Mouse (Mus musculus) neural tube, embryonic 14.5 days (tissue): ENCODE results near the gene Fkbp14. TPM values are rescaled to one million over a fixed set of nuclear protein-coding genes. Genes with fewer than 3 reads are reported as not detected.

Experiments
- ATAC-seq: fragments of 200-750 bp; cut with Nextera tagmentation; 2 replicates; pipeline ENCODE4 v1.8.0; 2017; ENCODE audit warnings: low read depth, mild to moderate bottlenecking, moderate TSS enrichment, moderate library complexity
- H3K27ac ChIP-seq: fragments of 300-500 bp; sonication (generic); 2 replicates; pipeline ENCODE4 v1.5.1; 2014; ENCODE audit warnings: low read depth, mild to moderate bottlenecking, control low read depth, low read length, moderate library complexity, mixed read lengths
- H3K27me3 ChIP-seq: fragments of 300-500 bp; sonication (generic); 2 replicates; pipeline ENCODE4 v1.6.1; 2014; ENCODE audit warnings: low read length; ENCODE audit not compliant: control insufficient read depth, insufficient read depth
- H3K36me3 ChIP-seq: fragments of 300-500 bp; sonication (generic); 2 replicates; pipeline ENCODE4 v1.6.1; 2014; ENCODE audit warnings: low read length, mixed read lengths; ENCODE audit not compliant: control insufficient read depth, insufficient read depth
- H3K4me1 ChIP-seq: fragments of 300-500 bp; sonication (generic); 2 replicates; pipeline ENCODE4 v1.6.1; 2014; ENCODE audit warnings: low read length; ENCODE audit not compliant: control insufficient read depth, insufficient read depth
- H3K4me2 ChIP-seq: fragments of 300-500 bp; sonication (generic); 2 replicates; pipeline ENCODE4 v1.6.1; 2014; ENCODE audit warnings: mild to moderate bottlenecking, low read depth, low read length, control low read depth
- H3K4me3 ChIP-seq: fragments of 300-500 bp; sonication (generic); 2 replicates; pipeline ENCODE4 v1.5.1; 2014; ENCODE audit warnings: low read depth, low read length, control low read depth, mixed read lengths
- H3K9ac ChIP-seq: fragments of 300-500 bp; sonication (generic); replicated peaks from 2 replicates; pipeline ENCODE4 v1.6.1; 2014; ENCODE audit warnings: low read depth, mild to moderate bottlenecking, control low read depth, low read length, mixed read lengths
- H3K9me3 ChIP-seq: fragments of 300-500 bp; sonication (generic); 2 replicates; pipeline ENCODE4 v1.6.1; 2016; ENCODE audit warnings: low read length; ENCODE audit not compliant: control insufficient read depth
- WGBS: fragments of 180-500 bp; shearing (Covaris S2); extraction: QIAGEN DNeasy Blood & Tissue Kit; methylation state at CpG from one replicate; pipeline ENCODE4 v1.1.7; 2014; 5-methylcytosine and 5-hydroxymethylcytosine counted together
- polyA plus RNA-seq: library from polyadenylated mRNA; unstranded; fragments of >200 nt; fragmentation: Nextera tagmentation; extraction: Ambion mirVana; gene quantifications from 2 replicates; pipeline ENCODE4 v1.2.1, GENCODE M21; 2014

Fkbp14 gene
- polyA plus RNA-seq, 1 experiment from 2014 or later: 9.1 TPM

GRCm38 (mm10) chr6:54558466-54558865, 38.6 kb downstream of the Fkbp14 start:
- Histone ChIP-seq H3K4me3 (no peak overlapping the region), H3K27me3 (no peaks in the 10 kb centered on the region), H3K4me2 (no peak overlapping the region), H3K27ac (no peak overlapping the region), H3K9me3 (no peaks in the 10 kb centered on the region), H3K9ac (no peak overlapping the region), H3K36me3 (no peaks in the 10 kb centered on the region; the same call in 1 of the 2 replicates), H3K4me1 (peaks cover 22% of the 10 kb centered on the region)
- ATAC-seq: no peak
- 56% methylated on average over 7 of the region's 7 CpGs for WGBS

GRCm38 (mm10) chr6:54557671-54558070, 39.4 kb downstream of the Fkbp14 start:
- Histone ChIP-seq H3K4me2 (no peak overlapping the region), H3K9ac (no peak overlapping the region), H3K27ac (no peak overlapping the region), H3K27me3 (no peaks in the 10 kb centered on the region), H3K4me1 (peaks cover 23% of the 10 kb centered on the region), H3K4me3 (no peak overlapping the region), H3K36me3 (no peaks in the 10 kb centered on the region; the same call in 1 of the 2 replicates), H3K9me3 (no peaks in the 10 kb centered on the region)
- WGBS: 92% methylated on average over 7 of the region's 7 CpGs
- ATAC-seq: no peak

GRCm38 (mm10) chr6:54555816-54556215, 41.3 kb downstream of the Fkbp14 start:
- Histone ChIP-seq H3K36me3 (no peaks in the 10 kb centered on the region; the same call in 1 of the 2 replicates), H3K9ac (no peak overlapping the region), H3K4me3 (no peak overlapping the region), H3K4me1 (peaks cover 23% of the 10 kb centered on the region), H3K27me3 (no peaks in the 10 kb centered on the region), H3K4me2 (no peak overlapping the region), H3K9me3 (no peaks in the 10 kb centered on the region), H3K27ac (no peak overlapping the region)
- WGBS: 35% methylated on average over 1 of the region's 1 CpGs
- no peak for ATAC-seq

- H3K9me3 ChIP-seq: no peaks in the 10 kb centered on the region
- no peak overlapping the region for H3K9ac ChIP-seq
- no peaks in the 10 kb centered on the region for H3K27me3 ChIP-seq
- ATAC-seq: peak; percentile 74
- H3K4me3 ChIP-seq: no peak overlapping the region
- H3K27ac ChIP-seq: peak overlapping the region; percentile 45; the same call in 1 of the 2 replicates
- H3K36me3 ChIP-seq: no peaks in the 10 kb centered on the region; the same call in 1 of the 2 replicates
- no peak overlapping the region for H3K4me2 ChIP-seq
- WGBS: 11% methylated on average over 8 of the region's 8 CpGs
- H3K4me1 ChIP-seq: peaks cover 23% of the 10 kb centered on the region
These were observed 42.6 kb downstream of the Fkbp14 start for GRCm38 (mm10) chr6:54554341-54555110.

GRCm38 (mm10) chr6:54553632-54554031, 43.5 kb downstream of the Fkbp14 start:
- H3K4me2 ChIP-seq: no peak overlapping the region
- H3K9ac ChIP-seq: no peak overlapping the region
- H3K4me3 ChIP-seq: no peak overlapping the region
- 53% methylated on average over 2 of the region's 2 CpGs for WGBS
- H3K27ac ChIP-seq: no peak overlapping the region; the same call in 1 of the 2 replicates
- H3K4me1 ChIP-seq: peaks cover 27% of the 10 kb centered on the region
- no peaks in the 10 kb centered on the region; the same call in 1 of the 2 replicates for H3K36me3 ChIP-seq
- no peaks in the 10 kb centered on the region for H3K27me3 ChIP-seq
- no peak for ATAC-seq
- H3K9me3 ChIP-seq: no peaks in the 10 kb centered on the region

- Histone ChIP-seq H3K4me3 (no peak overlapping the region), H3K9me3 (no peaks in the 10 kb centered on the region), H3K27ac (no peak overlapping the region), H3K4me2 (no peak overlapping the region), H3K36me3 (no peaks in the 10 kb centered on the region; the same call in 1 of the 2 replicates), H3K27me3 (no peaks in the 10 kb centered on the region), H3K9ac (no peak overlapping the region), H3K4me1 (peaks cover 27% of the 10 kb centered on the region)
- WGBS: 31% methylated on average over 9 of the region's 9 CpGs
- peak; percentile 73 for ATAC-seq
These were observed 44.2 kb downstream of the Fkbp14 start for GRCm38 (mm10) chr6:54552721-54553413.

GRCm38 (mm10) chr6:54550801-54551323, 46.2 kb downstream of the Fkbp14 start:
- Histone ChIP-seq H3K4me2 (no peak overlapping the region), H3K27ac (no peak overlapping the region), H3K9ac (no peak overlapping the region), H3K9me3 (no peaks in the 10 kb centered on the region), H3K27me3 (no peaks in the 10 kb centered on the region), H3K4me3 (no peak overlapping the region), H3K4me1 (peaks cover 26% of the 10 kb centered on the region), H3K36me3 (no peaks in the 10 kb centered on the region)
- 65% methylated on average over 7 of the region's 7 CpGs for WGBS
- no peak for ATAC-seq

GRCm38 (mm10) chr6:54549311-54549710, 47.8 kb downstream of the Fkbp14 start:
- no peaks in the 10 kb centered on the region for H3K9me3 ChIP-seq
- no peak overlapping the region for H3K9ac ChIP-seq
- no peak overlapping the region for H3K4me3 ChIP-seq
- H3K27me3 ChIP-seq: no peaks in the 10 kb centered on the region
- H3K27ac ChIP-seq: no peak overlapping the region
- H3K36me3 ChIP-seq: no peaks in the 10 kb centered on the region
- ATAC-seq: no peak
- peaks cover 15% of the 10 kb centered on the region for H3K4me1 ChIP-seq
- H3K4me2 ChIP-seq: no peak overlapping the region
- WGBS: 59% methylated on average over 4 of the region's 4 CpGs
